Mouse (Mus musculus) limb, embryonic 11.5 days (tissue): ENCODE results near the gene Col15a1. TPM values are rescaled to one million over a fixed set of nuclear protein-coding genes. Genes with fewer than 3 reads are reported as not detected.

ENCODE experiments used
- ATAC-seq: fragments of 200-750 bp; cut with Nextera tagmentation; 2 replicates; pipeline ENCODE4 v1.8.0; 2017; ENCODE audit warnings: low read depth; ENCODE audit not compliant: insufficient number of reproducible peaks, low FRiP score, low TSS enrichment
- DNase-seq: peaks from one replicate; pipeline ENCODE4 v3.0.0-alpha.2; 2015; ENCODE audit warnings: low spot score
- H3K27ac ChIP-seq: fragments of 300-500 bp; sonication (generic); replicated peaks from 2 replicates; pipeline ENCODE4 v1.5.1; 2014; ENCODE audit warnings: low read depth, mild to moderate bottlenecking, low read length
- H3K27me3 ChIP-seq: fragments of 300-500 bp; sonication (generic); 2 replicates; pipeline ENCODE4 v1.6.1; 2014; ENCODE audit warnings: mild to moderate bottlenecking, low read length, mixed read lengths; ENCODE audit not compliant: control insufficient read depth, insufficient read depth
- H3K36me3 ChIP-seq: fragments of 300-500 bp; sonication (generic); 2 replicates; pipeline ENCODE4 v1.6.1; 2014; ENCODE audit warnings: mild to moderate bottlenecking, low read length, moderate library complexity, mixed read lengths; ENCODE audit not compliant: control insufficient read depth, insufficient read depth
- H3K4me1 ChIP-seq: fragments of 300-500 bp; sonication (generic); 2 replicates; pipeline ENCODE4 v1.6.1; 2014; ENCODE audit warnings: low read length, mixed read lengths; ENCODE audit not compliant: control insufficient read depth, insufficient read depth
- H3K4me2 ChIP-seq: fragments of 300-500 bp; sonication (generic); 2 replicates; pipeline ENCODE4 v1.6.1; 2014; ENCODE audit warnings: low read depth, mild to moderate bottlenecking, moderate library complexity; ENCODE audit not compliant: severe bottlenecking
- H3K4me3 ChIP-seq: fragments of 300-500 bp; sonication (generic); 2 replicates; pipeline ENCODE4 v1.5.1; 2014; ENCODE audit warnings: low read depth, low read length
- H3K9ac ChIP-seq: fragments of 300-500 bp; sonication (generic); 2 replicates; pipeline ENCODE4 v1.6.1; 2014; ENCODE audit warnings: mild to moderate bottlenecking, low read length
- H3K9me3 ChIP-seq: fragments of 300-500 bp; sonication (generic); 2 replicates; pipeline ENCODE4 v1.6.1; 2016; ENCODE audit warnings: low read length; ENCODE audit not compliant: control insufficient read depth
- WGBS: fragments of 180-500 bp; shearing (Covaris S2); extraction: QIAGEN DNeasy Blood & Tissue Kit; methylation state at CpG from one replicate; pipeline ENCODE4 v1.1.7; 2014; 5-methylcytosine and 5-hydroxymethylcytosine counted together
- polyA plus RNA-seq: library from polyadenylated mRNA; unstranded; fragments of >200 nt; fragmentation: Nextera tagmentation; extraction: Ambion mirVana; gene quantifications from 2 replicates; pipeline ENCODE4 v1.2.1, GENCODE M21; 2014

Col15a1 gene
- polyA plus RNA-seq, 1 experiment from 2014 or later: 8.6 TPM

GRCm38 (mm10) chr4:47293771-47294543, 86.0 kb downstream of the Col15a1 start:
- no peak for ATAC-seq

GRCm38 (mm10) chr4:47294544-47295070, 86.6 kb downstream of the Col15a1 start:
- Histone ChIP-seq H3K4me3 (no peak overlapping the region), H3K27ac (no peak overlapping the region), H3K9ac (no peak overlapping the region), H3K27me3 (no peaks in the 10 kb centered on the region), H3K36me3 (no peaks in the 10 kb centered on the region), H3K4me2 (no peak overlapping the region), H3K9me3 (no peaks in the 10 kb centered on the region), H3K4me1 (no peaks in the 10 kb centered on the region)
- DNase-seq (no peak), ATAC-seq (no peak)
- 88% methylated on average over 7 of the region's 7 CpGs for WGBS

More at GRCm38 (mm10) chr4:47293771-47294543, 86.0 kb downstream of the Col15a1 start:
- Histone ChIP-seq H3K36me3 (no peaks in the 10 kb centered on the region), H3K27me3 (no peaks in the 10 kb centered on the region), H3K9me3 (no peaks in the 10 kb centered on the region), H3K9ac (no peak overlapping the region), H3K4me3 (no peak overlapping the region), H3K4me1 (no peaks in the 10 kb centered on the region), H3K27ac (no peak overlapping the region), H3K4me2 (no peak overlapping the region)
- 86% methylated on average over 16 of the region's 16 CpGs for WGBS
- DNase-seq: no peak

- DNase-seq: no peak
- H3K4me1 ChIP-seq: no peaks in the 10 kb centered on the region
- H3K36me3 ChIP-seq: no peaks in the 10 kb centered on the region
- H3K9me3 ChIP-seq: no peaks in the 10 kb centered on the region
- H3K27me3 ChIP-seq: no peaks in the 10 kb centered on the region
- ATAC-seq: no peak
- H3K4me3 ChIP-seq: no peak overlapping the region
- no peak overlapping the region for H3K27ac ChIP-seq
- 40% methylated on average over 3 of the region's 3 CpGs for WGBS
- H3K4me2 ChIP-seq: no peak overlapping the region
- no peak overlapping the region for H3K9ac ChIP-seq
Observed at GRCm38 (mm10) chr4:47295547-47295946, 87.6 kb downstream of the Col15a1 start.

- no peak for ATAC-seq
- Histone ChIP-seq H3K9me3 (no peaks in the 10 kb centered on the region), H3K27ac (no peak overlapping the region), H3K4me2 (no peak overlapping the region), H3K27me3 (no peaks in the 10 kb centered on the region), H3K9ac (no peak overlapping the region), H3K36me3 (no peaks in the 10 kb centered on the region), H3K4me1 (no peaks in the 10 kb centered on the region), H3K4me3 (no peak overlapping the region)
- 91% methylated on average over 2 of the region's 2 CpGs for WGBS
- DNase-seq: no peak
Observed at GRCm38 (mm10) chr4:47300701-47301100, 92.7 kb downstream of the Col15a1 start.

- H3K4me1 ChIP-seq: no peaks in the 10 kb centered on the region
- no peaks in the 10 kb centered on the region for H3K36me3 ChIP-seq
- H3K4me2 ChIP-seq: no peak overlapping the region
- H3K4me3 ChIP-seq: no peak overlapping the region
- no peaks in the 10 kb centered on the region for H3K9me3 ChIP-seq
- 90% methylated on average over 7 of the region's 7 CpGs for WGBS
- no peak for DNase-seq
- H3K27ac ChIP-seq: no peak overlapping the region
- no peaks in the 10 kb centered on the region for H3K27me3 ChIP-seq
- ATAC-seq: no peak
- no peak overlapping the region for H3K9ac ChIP-seq
Observed at GRCm38 (mm10) chr4:47302610-47303009, 94.6 kb downstream of the Col15a1 start.

GRCm38 (mm10) chr4:47303340-47303998, 95.5 kb downstream of the Col15a1 start:
- no peak overlapping the region for H3K4me3 ChIP-seq
- ATAC-seq (no peak), DNase-seq (no peak)
- no peak overlapping the region for H3K27ac ChIP-seq
- H3K4me1 ChIP-seq: no peaks in the 10 kb centered on the region
- WGBS: 73% methylated on average over 5 of the region's 5 CpGs
- no peak overlapping the region for H3K9ac ChIP-seq
- no peaks in the 10 kb centered on the region for H3K36me3 ChIP-seq
- no peaks in the 10 kb centered on the region for H3K9me3 ChIP-seq
- H3K4me2 ChIP-seq: no peak overlapping the region
- H3K27me3 ChIP-seq: no peaks in the 10 kb centered on the region

GRCm38 (mm10) chr4:47309886-47310625, 102.1 kb downstream of the Col15a1 start:
- no peak for ATAC-seq
- H3K9ac ChIP-seq: no peak overlapping the region
- H3K4me3 ChIP-seq: no peak overlapping the region
- no peak overlapping the region for H3K4me2 ChIP-seq
- H3K36me3 ChIP-seq: no peaks in the 10 kb centered on the region
- no peaks in the 10 kb centered on the region for H3K4me1 ChIP-seq
- no peaks in the 10 kb centered on the region for H3K9me3 ChIP-seq
- no peak for DNase-seq
- 80% methylated on average over 12 of the region's 12 CpGs for WGBS
- H3K27ac ChIP-seq: no peak overlapping the region
- H3K27me3 ChIP-seq: no peaks in the 10 kb centered on the region

- DNase-seq (no peak), ATAC-seq (no peak)
Observed at GRCm38 (mm10) chr4:47310812-47311211, 102.9 kb downstream of the Col15a1 start.

More at GRCm38 (mm10) chr4:47310812-47311211, 102.9 kb downstream of the Col15a1 start:
- H3K4me3 ChIP-seq: no peak overlapping the region
- H3K9ac ChIP-seq: no peak overlapping the region
- H3K9me3 ChIP-seq: no peaks in the 10 kb centered on the region
- WGBS: 80% methylated on average over 6 of the region's 6 CpGs
- H3K36me3 ChIP-seq: no peaks in the 10 kb centered on the region
- H3K27ac ChIP-seq: no peak overlapping the region
- H3K27me3 ChIP-seq: no peaks in the 10 kb centered on the region
- no peaks in the 10 kb centered on the region for H3K4me1 ChIP-seq
- H3K4me2 ChIP-seq: no peak overlapping the region
